ENCODE assay signal across 28 mouse cellular contexts in genomic region chr12:103209581-103209980, GRCm38 (mm10). TPM values are rescaled to one million over a fixed set of nuclear protein-coding genes. Genes with fewer than 3 reads are reported as not detected.
"Had no signal": no experiment of that assay in that cellular context is flagged by ENCODE, and none has a peak within 500 bp of the region (broad histone marks: within the 10 kb centered on the region; RNA-seq: fewer than 3 reads in every experiment).

No protein-coding gene starts in this region.

- H3K27ac ChIP-seq: heart, adult 2 months; heart, embryonic 13.5 days; heart, embryonic 15.5 days; hindbrain, embryonic 13.5 days; hindbrain, embryonic 15.5 days; hindbrain, postnatal 0 days; kidney, embryonic 15.5 days; kidney, postnatal 0 days; limb, embryonic 13.5 days; limb, embryonic 15.5 days; liver, embryonic 12.5 days; liver, embryonic 14.5 days had no signal

- H3K9me3 ChIP-seq: heart, embryonic 13.5 days; heart, embryonic 15.5 days; hindbrain, embryonic 13.5 days; hindbrain, embryonic 15.5 days; kidney, embryonic 15.5 days; limb, embryonic 13.5 days; limb, embryonic 15.5 days; liver, embryonic 12.5 days had no signal

- H3K27me3 ChIP-seq: heart, embryonic 13.5 days; hindbrain, embryonic 13.5 days; hindbrain, embryonic 15.5 days; kidney, embryonic 15.5 days; limb, embryonic 13.5 days; limb, embryonic 15.5 days; liver, embryonic 12.5 days had no signal

- DNase-seq: gastrocnemius, postnatal 36 days; heart, adult 2 months; heart, postnatal 14 days; heart, postnatal 36 days; kidney, adult 11 months; kidney, adult 2 months; kidney, adult 9 months; kidney, postnatal 14 days; kidney, postnatal 36 days; layer of hippocampus, adult 9-11 months; layer of hippocampus, postnatal 36 days; left cerebral cortex, postnatal 4 days; lung, adult 18-20 months had no signal

- H3K36me3 ChIP-seq: heart, embryonic 13.5 days; heart, embryonic 15.5 days; hindbrain, embryonic 13.5 days; hindbrain, embryonic 15.5 days; kidney, embryonic 15.5 days; limb, embryonic 13.5 days; limb, embryonic 15.5 days; liver, embryonic 12.5 days had no signal

- H3K4me3 ChIP-seq: heart, adult 2 months; heart, embryonic 13.5 days; heart, embryonic 15.5 days; hindbrain, embryonic 13.5 days; hindbrain, embryonic 15.5 days; kidney, embryonic 15.5 days; limb, embryonic 13.5 days; limb, embryonic 15.5 days; liver, embryonic 12.5 days had no signal

- H3K4me1 ChIP-seq: liver, embryonic 12.5 days had no signal

RNA-seq across cellular contexts. Expression of gene Prima1, which starts 32.4 kb away (rescaled TPM):
- total RNA-seq: hematopoietic stem cell, adult 5-6 weeks; liver, adult 2 months had no signal
- polyA plus RNA-seq: heart, postnatal 0 days; liver, adult 2 months; liver, embryonic 12.5 days; liver, embryonic 14.5 days; liver, embryonic 16.5 days had no signal
